ENCODE assay signal across 14 mouse cellular contexts in genomic region chr4:135714776-135715175, GRCm38 (mm10). TPM values are rescaled to one million over a fixed set of nuclear protein-coding genes. Genes with fewer than 3 reads are reported as not detected.
DNase-seq lines count a peak whose midpoint lies in the region; ATAC-seq lines count a peak whose summit lies in the region.
"Had no signal": no experiment of that assay in that cellular context is flagged by ENCODE, and none has a peak within 500 bp of the region (broad histone marks: within the 10 kb centered on the region; RNA-seq: fewer than 3 reads in every experiment).

No protein-coding gene starts in this region.

- no peak overlapping the region for H3K4me2 ChIP-seq in heart, embryonic 12.5 days
- H3K4me2 ChIP-seq: limb, embryonic 13.5 days; midbrain, embryonic 12.5 days had no signal

- no peaks in the 10 kb centered on the region for H3K4me1 ChIP-seq in heart, embryonic 12.5 days (replicated peaks)
- H3K4me1 ChIP-seq: limb, embryonic 13.5 days; midbrain, embryonic 12.5 days had no signal

- H3K27ac ChIP-seq in heart, embryonic 12.5 days (ENCODE audit: poor library complexity, severe bottlenecking) = no peak overlapping the region
- H3K27ac ChIP-seq: limb, embryonic 13.5 days; midbrain, embryonic 12.5 days had no signal

- H3K9me3 ChIP-seq in heart, embryonic 12.5 days (replicated peaks) = peaks cover 13% of the 10 kb centered on the region; the same call in 1 of the 2 replicates
- H3K9me3 ChIP-seq: limb, embryonic 13.5 days; midbrain, embryonic 12.5 days had no signal

- no peak overlapping the region for H3K9ac ChIP-seq in heart, embryonic 12.5 days
- H3K9ac ChIP-seq: limb, embryonic 13.5 days; midbrain, embryonic 12.5 days had no signal

- DNase-seq in adrenal gland, adult (ENCODE audit: inconsistent age in 2 of 2, low spot score in 1 of 2) = peak; percentile 57 to 64
- no peak for DNase-seq in adrenal gland, postnatal 10 days
- peak; percentile 34 to 35 for DNase-seq in heart, adult 18-20 months
- peak; percentile 47 for DNase-seq in right cerebral cortex, postnatal 25 days
- no peak for DNase-seq in right cerebral cortex, postnatal 10 days (ENCODE audit: low spot score in 2 of 2)
- peak; percentile 38 for DNase-seq in telencephalon, adult 2 months (ENCODE audit: low read depth, low spot score)
- no peak for DNase-seq in urinary bladder, adult 2 months (ENCODE audit: low spot score)
- DNase-seq: heart, postnatal 14 days; lung, postnatal 36 days had no signal

- WGBS in heart, embryonic 12.5 days = 71% methylated on average over 8 of the region's 8 CpGs

- ATAC-seq in heart, embryonic 12.5 days (ENCODE audit: insufficient number of reproducible peaks, low FRiP score) = no peak
- ATAC-seq: forebrain, embryonic 14.5 days had no signal

- H3K4me3 ChIP-seq in heart, embryonic 12.5 days = no peak overlapping the region
- H3K4me3 ChIP-seq: limb, embryonic 13.5 days; midbrain, embryonic 12.5 days had no signal

- H3K36me3 ChIP-seq in heart, embryonic 12.5 days = no peaks in the 10 kb centered on the region
- H3K36me3 ChIP-seq: limb, embryonic 13.5 days; midbrain, embryonic 12.5 days had no signal

- H3K27me3 ChIP-seq in heart, embryonic 12.5 days (replicated peaks) = no peaks in the 10 kb centered on the region
- H3K27me3 ChIP-seq: limb, embryonic 13.5 days; midbrain, embryonic 12.5 days had no signal

RNA-seq across cellular contexts. Expression of gene Il22ra1, which starts 13.2 kb away (rescaled TPM):
- total RNA-seq in adrenal gland, postnatal 10 days (2021) = 1 to 10 TPM; 1.5 to 1.7 TPM
- total RNA-seq in heart, adult 18-20 months (2021) = under 1 TPM; 0.17 to 0.46 TPM
- polyA plus RNA-seq in heart, embryonic 12.5 days (2016; fragmentation: Nextera tagmentation; extraction: Ambion mirVana) = not detected in 2 replicates
- 0.38 and 0.47 TPM in 2 replicates for polyA plus RNA-seq in urinary bladder, adult 2 months (2012; rRNA removed)
- polyA plus RNA-seq: forebrain, embryonic 14.5 days; kidney, embryonic 14.5 days; limb, embryonic 13.5 days; midbrain, embryonic 12.5 days had no signal

RNA-seq across cellular contexts. Expression of gene Ifnlr1, which starts 28.7 kb away (rescaled TPM):
- under 1 TPM; 0.45 to 0.61 TPM for total RNA-seq in adrenal gland, postnatal 10 days (2021)
- 1 to 10 TPM; 1.8 to 2.0 TPM for total RNA-seq in heart, adult 18-20 months (2021)
- 0.28 and 0.69 TPM in 2 replicates for polyA plus RNA-seq in heart, embryonic 12.5 days (2016; fragmentation: Nextera tagmentation; extraction: Ambion mirVana)
- 6.5 and 8.0 TPM in 2 replicates for polyA plus RNA-seq in urinary bladder, adult 2 months (2012; rRNA removed)

RNA-seq across cellular contexts. Expression of gene Myom3, which starts 44.7 kb away (rescaled TPM):
- total RNA-seq in adrenal gland, postnatal 10 days (2021) = 10 to 100 TPM in 1 of 2 experiments, 1 to 10 TPM in 1; 4.2 to 15.1 TPM
- 1 to 10 TPM in 1 of 2 experiments, under 1 TPM in 1; 0.62 to 1.1 TPM for total RNA-seq in heart, adult 18-20 months (2021)
- polyA plus RNA-seq in heart, embryonic 12.5 days (2016; fragmentation: Nextera tagmentation; extraction: Ambion mirVana) = 0.08 and 0.17 TPM in 2 replicates
- polyA plus RNA-seq in urinary bladder, adult 2 months (2012; rRNA removed) = 0.21 and 0.25 TPM in 2 replicates

Comparison
In these comparisons a context has a peak if more than half of its experiments do, and no peak if none do; other contexts are left out.
1. DNase-seq: peak in adrenal gland, adult (2 of 2), heart, adult 18-20 months (2 of 2), right cerebral cortex, postnatal 25 days (single experiment) and telencephalon, adult 2 months (single experiment); none in adrenal gland, postnatal 10 days (single experiment), right cerebral cortex, postnatal 10 days (0 of 2) and urinary bladder, adult 2 months (single experiment).